Mouse (Mus musculus) kidney, embryonic 15.5 days (tissue): ENCODE results near the gene Gpatch8. TPM values are rescaled to one million over a fixed set of nuclear protein-coding genes. Genes with fewer than 3 reads are reported as not detected.

Experiments
- ATAC-seq: fragments of 200-750 bp; cut with Nextera tagmentation; replicated peaks from 2 replicates; pipeline ENCODE4 v1.8.0; 2017; ENCODE audit warnings: moderate TSS enrichment; ENCODE audit not compliant: low FRiP score
- H3K27ac ChIP-seq: fragments of 300-500 bp; sonication (generic); 2 replicates; pipeline ENCODE4 v1.5.1; 2015; ENCODE audit warnings: mild to moderate bottlenecking, inconsistent platforms
- H3K27me3 ChIP-seq: fragments of 300-500 bp; sonication (generic); 2 replicates; pipeline ENCODE4 v1.6.1; 2015; ENCODE audit warnings: inconsistent platforms
- H3K36me3 ChIP-seq: fragments of 300-500 bp; sonication (generic); 2 replicates; pipeline ENCODE4 v1.6.1; 2015; ENCODE audit warnings: inconsistent platforms
- H3K4me1 ChIP-seq: fragments of 300-500 bp; sonication (generic); 2 replicates; pipeline ENCODE4 v1.6.1; 2015; ENCODE audit warnings: inconsistent platforms
- H3K4me2 ChIP-seq: fragments of 300-500 bp; sonication (generic); 2 replicates; pipeline ENCODE4 v1.6.1; 2015; ENCODE audit warnings: moderate library complexity, mild to moderate bottlenecking, inconsistent platforms
- H3K4me3 ChIP-seq: fragments of 300-500 bp; sonication (generic); replicated peaks from 2 replicates; pipeline ENCODE4 v1.5.1; 2015; ENCODE audit warnings: mild to moderate bottlenecking, inconsistent platforms
- H3K9ac ChIP-seq: fragments of 300-500 bp; sonication (generic); 2 replicates; pipeline ENCODE4 v1.6.1; 2015; ENCODE audit warnings: mild to moderate bottlenecking, inconsistent platforms
- H3K9me3 ChIP-seq: fragments of 300-500 bp; sonication (generic); replicated peaks from 2 replicates; pipeline ENCODE4 v1.6.1; 2016; ENCODE audit warnings: inconsistent platforms
- WGBS: fragments of 180-500 bp; shearing (Covaris S2); methylation state at CpG from one replicate; pipeline ENCODE4 v1.1.7; 2015; ENCODE audit warnings: mixed read lengths; 5-methylcytosine and 5-hydroxymethylcytosine counted together
- polyA plus RNA-seq: library from polyadenylated mRNA; unstranded; fragments of >200 nt; fragmentation: Nextera tagmentation; extraction: Ambion mirVana; gene quantifications from 2 replicates; pipeline ENCODE4 v1.2.1, GENCODE M21; 2015

Gene Gpatch8
- polyA plus RNA-seq, 1 experiment from 2014 or later, result 62.1 TPM

GRCm38 (mm10) chr11:102428981-102429540 is 127.1 kb downstream of the Gpatch8 start:
- H3K9ac ChIP-seq, result no peak overlapping the region
- no peak overlapping the region for H3K27ac ChIP-seq
- H3K36me3 ChIP-seq, result peaks cover 8% of the 10 kb centered on the region
- no peaks in the 10 kb centered on the region for H3K27me3 ChIP-seq
- peak overlapping the region; percentile 97 for H3K4me2 ChIP-seq
- H3K4me3 ChIP-seq, result peak overlapping the region; percentile 68; the same call in 1 of the 2 replicates
- ATAC-seq, result no peak
- WGBS, result 62% methylated on average over 8 of the region's 8 CpGs
- no peaks in the 10 kb centered on the region for H3K9me3 ChIP-seq
- peaks cover 29% of the 10 kb centered on the region for H3K4me1 ChIP-seq

Other genes with a start within 250 kb of the Gpatch8 start
- 95.3 and 100 TPM in 2 replicates for gene Ubtf, start 236.7 kb downstream of the Gpatch8 start, polyA plus RNA-seq
- 12.8 and 20.2 TPM in 2 replicates for gene Slc4a1, start 190.2 kb downstream of the Gpatch8 start, polyA plus RNA-seq
- 2.5 and 4.9 TPM in 2 replicates for gene Rundc3a, start 163.0 kb downstream of the Gpatch8 start, polyA plus RNA-seq
- 271 and 298 TPM in 2 replicates for gene Slc25a39, start 148.4 kb downstream of the Gpatch8 start, polyA plus RNA-seq
- 151 and 172 TPM in 2 replicates for gene Grn, start 126.1 kb downstream of the Gpatch8 start, polyA plus RNA-seq
- gene Fam171a2, start 108.7 kb downstream of the Gpatch8 start, polyA plus RNA-seq, result 6.9 and 7.1 TPM in 2 replicates
- gene Itga2b, start 86.3 kb downstream of the Gpatch8 start, polyA plus RNA-seq, result 8.2 and 11.0 TPM in 2 replicates
- 8.5 and 8.7 TPM in 2 replicates for gene Gm11627, start 23.1 kb upstream of the Gpatch8 start, polyA plus RNA-seq
- gene Fzd2, start 48.0 kb upstream of the Gpatch8 start, polyA plus RNA-seq, result 28.5 and 34.0 TPM in 2 replicates
- 0.49 and 0.50 TPM in 2 replicates for gene Meioc, start 107.3 kb upstream of the Gpatch8 start, polyA plus RNA-seq
- 48.7 and 56.0 TPM in 2 replicates for gene Ccdc43, start 141.4 kb upstream of the Gpatch8 start, polyA plus RNA-seq
- gene Adam11, start 205.0 kb upstream of the Gpatch8 start, polyA plus RNA-seq, result 7.9 and 11.3 TPM in 2 replicates